Mouse (Mus musculus) myocyte (in vitro differentiated cells): Measurements from ENCODE around the gene Hhipl1.

ENCODE experiments used
- CEBPB ChIP-seq: IDR thresholded peaks from 2 replicates; pipeline ENCODE4 v1.6.1; 2011; ENCODE audit warnings: mild to moderate bottlenecking, moderate library complexity; ENCODE audit not compliant: poor library complexity, insufficient read depth, severe bottlenecking
- E2F4 ChIP-seq: IDR thresholded peaks from one replicate; pipeline ENCODE4 v1.6.1; 2011; ENCODE audit warnings: mild to moderate bottlenecking, control low read depth, moderate library complexity; ENCODE audit not compliant: insufficient read depth
- MAX ChIP-seq: IDR thresholded peaks from one replicate; pipeline ENCODE4 v1.6.1; 2011; ENCODE audit warnings: low read depth, mild to moderate bottlenecking, control low read depth
- MYOD1 ChIP-seq, 3 experiments: IDR thresholded peaks; one replicate each; pipeline ENCODE4 v1.6.1; 2011; ENCODE audit warnings: control low read depth in 2 of 3, low read depth in 2 of 3, mild to moderate bottlenecking in 2 of 3, moderate library complexity in 1 of 3; ENCODE audit not compliant: insufficient read length in 2 of 3, control insufficient read depth in 1 of 3
- MYOG ChIP-seq, 3 experiments: IDR thresholded peaks; one replicate each; pipeline ENCODE4 v1.6.1; 2011; ENCODE audit warnings: control low read depth in 2 of 3, low read depth in 2 of 3, mild to moderate bottlenecking in 2 of 3; ENCODE audit not compliant: insufficient read length in 2 of 3, control insufficient read depth in 1 of 3, insufficient read depth in 1 of 3
- POLR2A ChIP-seq: IDR thresholded peaks from one replicate; pipeline ENCODE4 v1.6.1; 2011; ENCODE audit warnings: low read depth, mild to moderate bottlenecking, control low read depth, moderate library complexity; ENCODE audit not compliant: insufficient read length
- POLR2AphosphoS2 ChIP-seq: IDR thresholded peaks from one replicate; pipeline ENCODE4 v1.6.1; 2011; ENCODE audit warnings: low read depth, control low read depth; ENCODE audit not compliant: insufficient read length
- REST ChIP-seq: IDR thresholded peaks from one replicate; pipeline ENCODE4 v1.6.1; 2011; ENCODE audit warnings: mild to moderate bottlenecking, control low read depth, moderate library complexity; ENCODE audit not compliant: insufficient read depth, insufficient read length
- SRF ChIP-seq: IDR thresholded peaks from one replicate; pipeline ENCODE4 v1.6.1; 2011; ENCODE audit warnings: low read depth; ENCODE audit not compliant: control insufficient read depth, insufficient read length
- TCF12 ChIP-seq: IDR thresholded peaks from one replicate; pipeline ENCODE4 v1.6.1; 2011; ENCODE audit warnings: mild to moderate bottlenecking, control low read depth; ENCODE audit not compliant: poor library complexity, insufficient read depth, severe bottlenecking
- TCF3 ChIP-seq: IDR thresholded peaks from one replicate; pipeline ENCODE4 v1.6.1; 2011; ENCODE audit warnings: low read depth, control low read depth; ENCODE audit not compliant: insufficient read length
- USF1 ChIP-seq: IDR thresholded peaks from one replicate; pipeline ENCODE4 v1.6.1; 2011; ENCODE audit warnings: low read depth, mild to moderate bottlenecking, control low read depth, moderate library complexity

DNA sequence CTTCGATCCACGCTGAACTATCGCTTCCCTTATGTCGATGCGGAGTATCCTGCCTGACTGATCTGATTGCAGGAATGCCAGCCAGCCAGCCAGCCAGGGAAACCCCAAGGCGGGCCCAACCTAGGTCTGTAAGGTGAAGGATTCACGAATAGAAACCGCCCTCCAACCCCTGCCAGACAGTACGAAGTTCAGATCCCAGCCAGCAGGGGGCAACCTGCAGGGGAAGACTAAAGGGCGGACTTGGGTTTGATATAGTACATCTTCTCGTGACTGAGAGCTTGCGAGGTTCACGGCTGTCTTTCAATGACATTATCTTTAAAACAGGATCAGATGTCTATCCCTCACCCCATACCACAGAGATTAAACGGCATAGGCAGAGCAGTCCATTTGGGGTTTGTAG lies 1.5 kb downstream of the Hhipl1 start:
- TF ChIP-seq POLR2A (no peak), E2F4 (no peak), USF1 (no peak), CEBPB (no peak), MAX (no peak), TCF3 (no peak), SRF (no peak), REST (no peak), MYOD1 (IDR thresholded peaks at IDR 0.05; ENCODE audit: control insufficient read depth in 1 of 3, insufficient read length in 2 of 3, low read depth in 2 of 3) (no peak), TCF12 (no peak), MYOG (IDR thresholded peaks at IDR 0.05; ENCODE audit: control insufficient read depth in 1 of 3, insufficient read depth in 1 of 3, insufficient read length in 2 of 3, low read depth in 2 of 3) (no peak), POLR2AphosphoS2 (no peak)
